Mouse (Mus musculus) ZHBTc4 (cell line): ENCODE measurements around the gene Zfp280c.

Experiments used
- DNase-seq: peaks from one replicate; pipeline ENCODE4 v3.0.0-alpha.2; 2011; ENCODE audit warnings: low read depth, low spot score

Zfp280c gene

DNA sequence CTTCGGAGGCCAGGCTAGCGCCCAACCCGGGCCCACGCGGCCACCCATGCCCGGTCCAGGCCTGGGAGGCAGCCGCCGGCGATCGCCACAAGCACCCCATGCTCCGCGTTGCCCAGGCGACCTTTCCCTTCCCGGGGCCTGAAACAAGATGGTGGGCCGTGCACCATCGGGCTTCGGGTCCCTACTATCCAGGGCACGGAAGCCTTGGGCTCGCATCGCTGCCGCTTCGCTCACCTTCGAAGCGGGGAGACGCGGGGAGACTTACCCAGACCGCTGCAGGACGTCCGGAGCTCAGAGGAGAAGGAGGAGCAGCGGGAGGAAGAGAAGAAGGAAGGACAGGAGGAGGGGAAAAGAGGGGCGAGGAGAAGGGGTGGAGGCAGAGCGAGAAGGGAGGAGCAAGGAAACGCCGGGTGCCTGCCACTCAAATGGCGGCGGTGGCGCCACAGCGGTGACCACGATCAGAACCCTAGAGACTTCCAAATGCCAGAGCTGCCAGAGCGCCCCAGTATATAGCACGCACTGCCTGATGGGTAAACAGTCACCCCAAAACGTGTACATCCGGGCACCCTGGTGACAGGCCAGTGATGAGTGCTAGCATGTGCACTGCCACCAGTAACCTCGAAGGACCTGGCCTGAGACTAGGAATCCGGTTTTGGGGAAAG, at the start of gene Zfp280c:
Gene Zfp280c, minus strand, starts transcription at position 406 of the 662 bp plus-strand sequence.
- DNase-seq: peak; percentile 71

DNA sequence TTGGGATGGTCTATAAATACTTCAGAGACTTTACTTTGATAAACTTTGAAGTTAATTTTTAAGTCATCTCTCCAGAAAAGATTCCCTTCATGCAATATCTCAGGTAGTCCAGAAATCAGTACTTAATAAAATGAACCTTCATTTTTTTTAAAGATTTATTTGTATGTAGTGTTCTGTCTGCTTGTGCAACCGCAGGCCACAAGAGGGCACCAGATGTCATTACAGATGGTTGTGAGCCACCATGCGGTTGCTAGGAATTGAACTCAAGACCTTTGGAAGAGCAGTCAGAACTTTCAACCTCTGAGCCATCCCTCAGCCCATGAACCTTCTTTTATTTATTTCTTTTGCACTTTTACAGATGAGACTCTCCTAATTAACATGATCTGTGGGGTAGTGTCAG, 42.7 kb upstream of the Zfp280c start:
- DNase-seq: peak; percentile 42

DNA sequence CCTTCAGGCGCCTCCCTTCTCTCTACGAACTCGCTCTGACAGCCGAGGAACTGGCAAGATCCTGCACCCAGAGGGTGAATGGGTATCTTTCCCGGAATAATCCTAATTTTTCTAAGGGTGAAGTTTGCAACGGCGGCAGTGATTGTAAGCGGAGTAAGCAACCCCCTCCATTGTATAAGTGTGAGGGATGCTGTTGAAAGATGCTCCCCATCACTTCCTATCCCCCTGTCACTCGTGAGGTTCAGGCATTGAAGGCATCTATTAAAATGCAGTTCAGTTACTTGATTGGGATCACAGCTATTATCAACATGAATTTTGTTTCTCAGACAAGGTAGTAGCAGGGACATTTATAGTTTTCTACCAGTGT, 29.7 kb upstream of the Zfp280c start:
- DNase-seq: no peak

DNA sequence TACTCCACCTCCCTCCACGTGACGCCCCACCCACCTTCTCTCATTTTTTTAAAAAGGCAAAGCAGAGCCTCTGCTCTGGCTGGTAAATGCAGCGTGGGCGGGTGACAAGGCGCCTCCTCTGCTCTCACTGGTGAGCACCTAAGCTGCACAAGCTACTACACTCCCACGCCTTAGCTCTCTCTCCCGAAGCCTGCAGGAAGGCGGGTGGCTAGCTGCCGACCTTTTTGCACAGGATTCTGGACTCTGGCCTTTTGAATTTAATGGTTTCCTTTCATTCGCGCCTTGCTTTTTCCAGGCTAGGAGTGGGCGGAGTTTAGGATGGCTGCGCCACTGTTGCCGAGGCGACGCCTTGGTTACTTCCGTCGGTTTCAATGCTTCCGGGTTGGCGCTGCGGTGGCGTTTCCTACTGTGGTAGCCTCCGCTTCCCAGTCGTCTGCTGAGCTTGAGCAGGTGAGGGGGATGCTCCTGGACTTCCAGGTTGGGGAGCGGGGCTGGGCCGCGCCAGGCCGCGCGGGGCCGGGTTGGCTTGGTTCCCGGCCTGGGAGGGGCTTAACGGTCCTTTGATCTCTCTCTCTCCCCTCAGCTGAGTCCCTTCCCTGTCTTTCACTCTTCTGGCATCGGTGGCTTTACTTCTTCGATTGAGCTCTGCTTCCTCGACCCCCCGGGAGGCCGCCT, 29.2 kb upstream of the Zfp280c start, which contains the start of gene Slc25a14:
Gene Slc25a14, plus strand, starts transcription at position 35 of the 675 bp plus-strand sequence.
- DNase-seq: peak; percentile 92

DNA sequence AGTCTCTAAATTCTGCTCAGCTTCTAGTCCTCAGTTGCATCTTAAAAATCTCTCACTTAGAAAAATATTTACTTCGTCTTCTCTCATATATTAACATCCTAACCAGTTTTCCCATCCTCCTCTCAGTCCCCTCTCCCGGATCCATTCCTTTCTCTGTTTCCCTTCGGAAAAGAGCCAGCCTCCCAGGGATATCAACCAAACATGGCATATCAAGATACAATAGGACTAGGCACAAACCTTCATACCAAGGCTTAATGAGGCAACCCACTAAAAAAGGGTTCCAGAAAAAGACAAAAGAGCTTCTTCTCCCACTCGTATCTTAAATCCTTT, 28.7 kb upstream of the Zfp280c start:
- DNase-seq: no peak

DNA sequence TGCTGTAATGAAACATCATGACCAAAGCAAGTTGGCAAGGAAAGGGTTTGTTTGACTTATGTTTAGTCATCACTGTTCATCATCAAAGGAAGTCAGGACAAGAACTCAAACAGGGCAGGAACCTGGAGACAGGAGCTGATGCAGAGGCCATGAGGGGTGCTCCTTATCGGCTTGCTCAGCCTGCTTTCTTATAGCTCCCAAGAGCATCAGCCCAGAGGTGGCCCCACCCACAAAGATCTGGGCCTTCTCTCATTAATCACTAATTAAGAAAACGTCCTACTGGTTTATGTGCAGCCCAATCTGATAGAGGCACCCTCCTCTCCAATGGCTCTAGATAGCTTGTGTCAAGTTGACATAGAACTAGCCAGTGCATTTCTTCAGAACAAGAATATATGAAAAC, 10.6 kb upstream of the Zfp280c start:
- no peak for DNase-seq

DNA sequence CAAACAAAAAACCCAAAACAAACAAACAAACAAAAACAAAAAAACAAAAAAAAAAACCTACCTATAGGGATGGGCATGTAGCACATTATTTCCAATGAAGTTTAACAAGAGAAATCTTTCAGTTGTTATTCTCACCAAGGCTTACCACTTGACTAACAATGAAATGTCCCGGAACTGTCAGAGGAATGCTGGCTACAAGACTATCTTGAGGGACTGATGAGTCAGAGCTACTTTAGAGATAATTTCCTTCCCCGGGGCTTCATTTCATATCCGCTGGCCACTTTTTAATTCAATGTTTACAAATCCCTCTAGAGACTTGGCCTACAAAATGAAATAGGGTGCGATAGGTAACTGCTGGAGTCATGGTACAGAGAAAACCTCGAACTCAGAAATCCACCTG, 2.6 kb upstream of the Zfp280c start:
- DNase-seq: no peak

DNA sequence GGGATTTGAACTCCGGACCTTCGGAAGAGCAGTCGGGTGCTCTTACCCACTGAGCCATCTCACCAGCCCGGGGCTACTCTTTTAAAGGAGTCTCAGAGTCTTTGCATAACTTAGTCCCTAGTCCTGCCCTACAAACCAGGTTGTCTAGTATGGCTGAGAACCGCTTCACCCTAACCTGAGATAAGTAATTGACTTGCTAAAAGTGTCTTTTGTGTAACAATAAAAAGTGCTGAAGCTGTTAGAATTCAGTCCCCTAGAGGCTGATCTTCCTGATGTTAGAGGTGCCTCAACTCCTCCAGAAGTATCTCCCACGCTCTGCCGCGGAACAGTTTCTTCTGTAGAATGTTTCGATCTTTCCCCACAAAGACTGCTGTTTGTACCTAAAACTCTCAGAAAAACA, 1.7 kb upstream of the Zfp280c start:
- peak; percentile 83 for DNase-seq

DNA sequence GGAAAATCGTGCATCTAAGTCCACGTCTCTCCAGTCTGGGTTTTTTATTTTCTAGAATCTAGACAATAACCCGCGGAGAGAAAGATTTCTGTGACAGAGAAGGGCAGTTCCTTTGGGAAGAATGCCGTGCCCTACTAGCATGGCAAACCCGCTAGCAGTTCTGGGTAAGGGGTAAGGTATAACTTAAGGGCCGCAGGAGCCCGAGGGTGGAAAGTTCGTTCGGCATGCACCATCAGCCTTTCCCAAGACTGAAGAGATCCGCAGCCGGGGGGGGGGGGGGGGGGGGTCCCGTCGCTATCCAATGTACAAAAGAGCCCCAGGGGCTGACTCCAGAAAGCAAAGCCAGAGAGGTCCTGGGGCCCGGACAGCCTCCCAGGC, 594 bp downstream of the Zfp280c start:
- no peak for DNase-seq

DNA sequence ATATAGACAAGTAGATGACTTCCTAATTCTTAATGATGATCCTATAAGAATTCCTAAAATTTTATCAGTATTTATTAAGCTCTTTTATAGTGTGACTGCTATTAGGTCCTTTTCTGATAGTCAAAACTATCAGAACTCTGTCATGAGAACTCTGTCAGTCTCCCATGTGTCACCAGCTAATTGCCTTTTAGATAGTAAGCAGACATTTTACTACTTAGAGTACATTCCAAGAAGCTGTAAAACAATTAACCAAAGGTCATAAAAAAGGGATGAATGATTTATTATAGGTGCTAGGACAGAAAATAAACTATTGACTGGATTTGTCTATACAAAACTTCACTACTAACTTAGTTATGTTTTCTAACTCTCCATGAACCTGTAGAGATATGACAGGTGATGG, 11.0 kb downstream of the Zfp280c start:
- no peak for DNase-seq

DNA sequence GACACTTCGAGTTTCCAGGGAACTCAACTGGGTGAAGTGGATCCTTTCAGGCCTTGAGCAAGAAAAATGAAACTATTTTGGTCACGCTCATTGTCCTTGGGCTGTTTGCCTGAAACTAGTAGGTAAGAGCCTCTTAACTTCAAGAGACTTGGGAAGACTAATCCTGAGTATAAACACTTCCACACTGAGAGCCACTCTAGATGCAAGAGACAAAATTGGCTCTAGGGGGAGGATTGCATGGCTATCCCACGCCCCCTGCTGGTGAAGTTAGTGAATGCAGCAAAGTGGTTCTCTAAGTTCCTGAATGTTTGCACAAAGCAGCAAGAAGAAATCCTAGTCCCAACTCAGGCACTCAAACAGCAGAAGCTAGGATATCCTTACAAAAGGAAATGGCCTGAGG, 62.1 kb downstream of the Zfp280c start:
- peak; percentile 82 for DNase-seq

DNA sequence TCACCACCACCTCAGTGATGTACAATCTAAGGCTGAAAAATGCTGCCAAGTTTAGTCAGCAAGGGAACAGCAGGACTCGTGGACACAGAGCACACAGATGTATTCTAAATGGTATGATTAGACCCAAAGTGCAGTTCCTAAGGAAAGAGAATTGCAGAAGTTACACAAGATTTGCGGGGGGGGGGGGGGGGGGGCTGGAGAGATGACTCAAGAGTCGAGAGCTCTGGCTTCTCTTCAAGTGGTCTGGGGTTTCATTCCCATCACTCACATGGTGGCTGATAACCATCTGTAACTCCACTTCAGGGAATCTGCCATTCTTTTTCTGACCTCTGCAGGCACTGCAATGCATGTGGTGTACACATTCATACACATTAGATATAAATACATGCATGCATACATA, 67.9 kb downstream of the Zfp280c start:
- DNase-seq: no peak

DNA sequence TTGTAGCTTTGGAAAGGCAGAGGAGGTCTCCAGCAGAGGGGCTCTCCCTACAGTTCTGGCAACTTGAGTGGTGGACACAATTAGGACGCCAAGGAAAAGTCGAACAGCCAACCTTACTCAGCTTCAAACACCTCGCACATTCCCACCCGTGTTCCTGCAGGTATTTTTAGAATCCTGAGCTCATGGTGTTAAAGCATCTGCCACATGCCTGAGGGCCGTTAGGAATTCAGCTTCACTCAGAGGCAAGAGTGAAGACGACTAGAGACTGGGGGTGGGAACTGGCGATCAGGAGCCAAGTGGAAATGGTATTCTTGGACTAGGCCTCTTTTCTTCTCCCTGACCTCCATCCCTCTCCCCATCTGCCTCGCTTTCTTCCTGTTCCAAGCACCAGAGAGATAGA, 68.4 kb downstream of the Zfp280c start:
- DNase-seq: no peak

DNA sequence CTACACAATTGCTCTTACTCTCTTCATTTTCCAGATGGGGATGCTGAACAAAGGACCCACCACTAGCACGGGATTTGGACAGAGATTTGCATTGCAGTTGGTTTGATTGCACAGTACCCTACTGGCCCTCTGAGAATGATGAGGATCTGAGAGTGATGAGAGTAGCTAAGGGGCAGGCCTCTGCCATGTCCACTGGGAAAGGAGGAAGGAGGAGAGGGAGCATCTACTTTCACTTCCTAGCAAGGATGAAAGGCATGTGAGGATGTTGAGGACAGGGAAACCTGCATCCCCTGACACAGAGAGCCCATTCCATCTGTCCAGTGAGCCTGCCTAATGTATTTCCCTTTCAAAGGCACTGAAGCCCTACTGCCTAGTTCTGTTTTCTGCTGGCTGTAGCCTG, 69.0 kb downstream of the Zfp280c start:
- no peak for DNase-seq

DNA sequence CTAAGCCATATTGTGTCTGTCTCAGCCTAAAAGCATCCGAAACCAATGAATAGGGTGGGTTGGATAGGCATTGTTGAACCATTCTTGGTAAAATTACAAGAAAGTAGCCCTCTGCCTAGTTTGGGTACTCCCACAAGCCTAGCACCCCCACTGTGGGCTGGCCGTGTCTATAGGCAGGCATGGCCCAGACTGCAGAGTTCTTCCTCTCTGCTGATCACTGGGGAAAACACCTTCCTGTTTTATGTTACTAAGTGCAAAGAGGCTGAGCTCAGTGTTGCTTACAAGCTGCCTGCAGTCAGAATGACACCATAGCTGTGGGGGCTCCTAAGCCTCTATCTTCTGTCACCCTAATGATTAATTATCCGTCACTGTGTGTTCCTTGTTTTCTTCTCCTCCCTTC, 70.8 kb downstream of the Zfp280c start:
- DNase-seq: no peak

DNA sequence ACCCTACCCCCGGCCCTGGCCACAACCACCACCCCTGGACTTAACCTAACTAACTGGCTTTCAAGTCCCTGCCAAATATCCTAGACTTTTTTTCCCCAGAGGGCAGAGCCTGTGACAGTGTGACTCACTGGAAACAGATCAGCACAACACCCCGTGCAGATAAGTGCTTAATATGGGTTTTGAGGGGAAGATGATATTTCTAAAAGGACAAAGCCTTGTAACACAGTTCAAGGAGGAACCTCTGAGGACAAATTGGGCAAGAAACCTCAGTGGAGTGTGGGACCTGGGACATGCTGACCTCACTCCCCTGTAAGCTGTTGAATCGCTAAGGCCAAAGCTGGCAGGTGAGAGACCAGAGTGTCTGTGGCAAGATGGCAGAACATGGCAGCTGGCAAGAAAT, 72.7 kb downstream of the Zfp280c start:
- DNase-seq: no peak

DNA sequence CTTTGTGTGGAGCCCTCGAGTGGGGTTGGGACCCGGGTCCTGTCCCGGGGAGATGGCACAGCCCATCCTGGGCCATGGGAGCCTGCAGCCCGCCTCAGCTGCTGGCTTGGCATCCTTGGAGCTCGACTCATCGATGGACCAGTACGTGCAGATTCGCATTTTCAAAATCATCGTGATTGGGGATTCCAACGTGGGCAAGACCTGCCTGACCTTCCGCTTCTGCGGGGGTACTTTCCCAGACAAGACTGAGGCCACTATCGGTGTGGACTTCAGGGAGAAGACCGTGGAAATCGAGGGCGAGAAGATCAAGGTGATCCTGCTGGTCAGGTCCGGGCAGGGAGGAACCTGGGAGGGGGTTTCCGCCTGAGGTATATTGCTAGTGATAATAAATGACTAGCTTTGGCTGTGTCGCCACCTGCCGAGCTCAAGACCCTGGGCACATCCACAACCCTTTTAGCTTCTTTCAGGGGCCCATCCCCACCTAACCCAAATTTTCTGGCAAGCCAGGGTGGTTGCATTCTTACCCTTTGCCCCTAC, 74.7 kb downstream of the Zfp280c start:
- DNase-seq: no peak

DNA sequence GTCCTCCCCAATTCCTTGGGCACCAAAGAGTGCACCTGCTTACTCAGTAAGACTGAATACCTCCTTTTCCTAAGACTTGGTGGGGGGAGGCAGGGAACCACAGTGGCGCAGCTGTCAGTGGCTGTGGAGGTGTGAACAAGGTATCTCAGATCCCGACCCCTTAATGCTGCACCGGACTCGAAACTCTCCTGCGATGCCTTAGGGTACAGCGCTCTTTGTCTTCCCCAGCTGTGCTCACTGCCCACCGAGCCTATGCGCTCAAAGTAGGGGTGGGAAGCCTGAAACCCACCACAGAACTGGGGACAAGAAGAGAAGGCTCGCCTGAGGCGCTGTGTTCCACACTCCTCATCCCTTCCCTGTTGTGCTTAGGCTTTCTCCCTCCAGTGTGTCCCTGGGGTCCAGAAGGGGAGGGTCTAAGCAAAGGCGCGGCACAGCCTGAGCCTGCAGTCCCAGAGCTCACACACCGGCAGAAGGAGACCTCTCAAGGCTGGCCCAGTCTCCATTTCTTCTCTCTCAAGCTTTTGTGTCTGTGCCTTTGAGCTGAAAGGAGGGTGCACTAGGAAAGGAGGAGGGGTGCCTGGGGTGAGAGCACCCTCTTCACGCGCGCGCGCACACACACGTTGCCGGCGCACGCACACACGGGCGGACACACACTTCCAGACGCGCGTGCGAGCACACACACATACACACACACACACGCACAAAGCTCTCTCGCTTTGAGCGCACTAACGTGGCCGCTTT, 75.3 kb downstream of the Zfp280c start, which contains the start of gene Rab33a:
Gene Rab33a, plus strand, starts transcription at position 478 of the 741 bp plus-strand sequence.
- peak; percentile 56 for DNase-seq

DNA sequence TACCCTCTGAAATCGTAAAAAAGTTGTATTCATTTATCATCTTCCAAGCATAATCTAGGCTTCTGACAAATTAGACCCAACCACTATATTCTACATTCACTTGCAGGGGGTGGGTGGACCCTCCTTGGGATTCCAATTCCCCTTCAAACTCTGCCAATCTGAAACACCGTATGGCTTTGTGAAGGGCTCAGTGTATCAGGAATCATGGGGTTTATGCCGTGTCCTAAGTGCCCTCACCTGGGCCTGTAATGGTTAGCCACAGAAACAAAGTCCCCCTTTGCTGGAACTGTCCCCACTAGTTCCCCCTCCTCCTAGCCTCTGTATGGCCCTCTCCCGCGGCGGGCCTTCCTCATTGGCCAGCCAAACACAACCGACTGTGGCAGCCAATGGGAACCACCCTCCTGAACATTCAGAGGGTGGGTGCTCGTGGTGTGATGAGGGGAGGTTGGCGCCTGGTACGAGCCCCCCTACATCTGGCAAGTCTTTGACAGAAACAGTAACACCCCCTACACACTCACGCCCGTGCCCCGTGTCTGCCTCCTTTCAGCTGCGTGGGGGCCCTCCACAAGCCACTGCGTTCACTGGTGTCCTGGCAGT, 76.0 kb downstream of the Zfp280c start:
- DNase-seq: peak; percentile 62

DNA sequence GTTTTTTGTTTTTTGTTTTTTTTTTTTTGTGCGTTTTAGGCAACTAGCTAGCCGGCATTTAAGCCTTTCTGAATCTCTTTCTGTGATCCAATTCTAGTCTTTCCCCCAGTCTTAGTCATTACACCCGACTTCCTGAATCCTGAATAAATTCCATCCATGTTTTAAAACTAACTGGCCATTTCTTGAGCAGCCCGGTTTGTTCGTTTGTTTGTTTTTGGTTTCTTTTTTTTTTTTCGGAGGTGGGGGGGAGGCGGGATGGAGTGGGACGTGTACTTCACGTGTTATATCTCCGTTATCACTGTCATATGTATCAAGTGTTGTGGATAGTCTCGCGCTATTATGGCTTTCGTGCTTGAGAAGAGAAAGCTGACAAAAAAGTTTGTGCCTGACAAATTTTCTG, 80.5 kb downstream of the Zfp280c start:
- DNase-seq: peak; percentile 26

DNA sequence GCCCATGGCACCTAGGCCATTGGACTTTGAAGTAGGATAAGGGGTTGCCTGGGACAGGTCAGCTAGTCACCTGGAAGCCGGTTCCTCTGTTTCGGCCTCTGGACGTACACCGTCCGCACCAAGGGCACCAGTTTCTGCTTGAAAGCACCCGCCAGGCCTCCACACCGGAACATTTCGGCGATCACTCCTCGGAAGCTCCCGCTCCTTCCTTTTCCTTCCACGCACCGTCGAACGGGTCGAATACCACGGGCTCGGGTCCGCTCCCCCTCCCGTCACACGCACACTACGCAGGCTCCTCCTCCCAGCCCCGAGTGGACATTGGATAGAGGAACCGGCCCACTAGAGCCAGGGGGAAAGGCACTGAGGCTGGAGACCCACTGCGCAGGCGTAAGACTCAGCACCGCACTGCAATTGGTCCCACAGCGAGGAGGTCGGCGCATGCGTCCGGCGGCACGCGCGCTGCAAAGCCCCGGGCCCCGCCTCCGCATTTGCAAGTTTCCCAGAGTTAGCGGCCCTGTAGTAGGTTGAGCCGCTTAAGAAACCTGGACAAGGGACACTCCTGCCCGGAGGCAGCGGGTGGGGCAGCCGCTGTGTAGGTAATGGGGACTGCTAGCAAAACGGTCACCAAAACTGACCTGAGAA, 81.0 kb downstream of the Zfp280c start, which contains the start of gene Aifm1:
Gene Aifm1, minus strand, starts transcription at position 398 of the 642 bp plus-strand sequence.
- DNase-seq: peak; percentile 96

DNA sequence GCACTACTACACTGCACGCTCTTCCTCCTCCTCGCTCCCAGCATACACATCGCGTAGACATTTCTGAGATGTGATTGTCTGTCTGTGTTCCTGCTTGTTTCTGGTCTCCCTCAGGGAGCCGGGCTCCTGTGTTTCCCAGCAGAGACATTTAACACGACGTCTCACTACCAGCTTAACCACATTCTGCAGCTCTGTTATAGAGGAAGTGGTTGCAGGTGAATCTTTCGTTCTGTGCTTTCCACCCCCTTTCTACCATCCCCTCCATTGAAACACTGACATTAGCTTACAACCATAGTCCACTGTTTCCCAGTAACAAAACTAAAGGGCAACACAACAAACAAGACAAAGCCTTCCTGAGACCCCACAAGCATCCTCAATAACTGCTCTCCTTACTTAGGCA, 100.5 kb downstream of the Zfp280c start:
- DNase-seq: no peak
